Mouse (Mus musculus) MEL (cell line): Measurements from ENCODE around the gene Mon1a.
A peak's percentile ranks its signal among the peaks of the same experiment; 100 is the strongest.

ENCODE experiments used
- CTCF ChIP-seq, 3 experiments: IDR thresholded peaks in 2 of 3; conservative IDR thresholded peaks in 1 of 3; 2 replicates each; pipeline ENCODE4 v1.5.1; 2011 to 2012; ENCODE audit warnings: low read length in 3 of 3, low read depth in 2 of 3, mild to moderate bottlenecking in 2 of 3, improper control_type of control experiment in 1 of 3, inconsistent platforms in 1 of 3, mixed read lengths in 1 of 3, moderate library complexity in 1 of 3; ENCODE audit not compliant: control insufficient read depth in 1 of 3, insufficient read depth in 1 of 3, poor library complexity in 1 of 3, severe bottlenecking in 1 of 3
- E2F4 ChIP-seq: IDR thresholded peaks from 2 replicates; pipeline ENCODE4 v1.6.1; 2011; ENCODE audit warnings: low read depth, low read length, improper control_type of control experiment, borderline replicate concordance
- GATA1 ChIP-seq: IDR thresholded peaks from 2 replicates; pipeline ENCODE4 v1.6.1; 2011; ENCODE audit warnings: low read depth, low read length, improper control_type of control experiment
- MAX ChIP-seq: IDR thresholded peaks from 2 replicates; pipeline ENCODE4 v1.6.1; 2011; ENCODE audit warnings: low read length, improper control_type of control experiment
- POLR2A ChIP-seq, 2 experiments: IDR thresholded peaks; 2 replicates each; pipeline ENCODE4 v1.6.1; 2011 to 2012; ENCODE audit warnings: low read length in 2 of 2, mild to moderate bottlenecking in 2 of 2, control low read depth in 1 of 2, improper control_type of control experiment in 1 of 2, low read depth in 1 of 2, moderate library complexity in 1 of 2; ENCODE audit not compliant: control insufficient read depth in 1 of 2, insufficient read depth in 1 of 2, poor library complexity in 1 of 2
- USF1 ChIP-seq: IDR thresholded peaks from 2 replicates; pipeline ENCODE4 v1.6.1; 2014; ENCODE audit warnings: low read depth, mild to moderate bottlenecking, inconsistent platforms, low read length, improper control_type of control experiment, moderate library complexity
- USF2 ChIP-seq, 2 experiments: IDR thresholded peaks; 2 replicates each; pipeline ENCODE4 v1.6.1; 2011 to 2012; ENCODE audit warnings: improper control_type of control experiment in 2 of 2, low read length in 2 of 2, borderline replicate concordance in 1 of 2, inconsistent platforms in 1 of 2, low read depth in 1 of 2, mild to moderate bottlenecking in 1 of 2; ENCODE audit not compliant: insufficient read depth in 1 of 2

GRCm38 (mm10) chr9:107919441-107919840 lies 31.5 kb downstream of the Mon1a start:
- TF ChIP-seq USF2 (IDR thresholded peaks at IDR 0.05; ENCODE audit: borderline replicate concordance in 1 of 2, insufficient read depth in 1 of 2, low read depth in 1 of 2, low read length in 2 of 2) (no peak), CTCF (IDR thresholded peaks at IDR 0.05 in 2 of 3, conservative IDR thresholded peaks at IDR 0.05 in 1 of 3; ENCODE audit: control insufficient read depth in 1 of 3, insufficient read depth in 1 of 3, low read depth in 2 of 3, low read length in 3 of 3, poor library complexity in 1 of 3, severe bottlenecking in 1 of 3) (no peak), MAX (no peak), USF1 (no peak), POLR2A (IDR thresholded peaks at IDR 0.05; ENCODE audit: control insufficient read depth in 1 of 2, insufficient read depth in 1 of 2, low read depth in 1 of 2, low read length in 2 of 2, poor library complexity in 1 of 2) (0 out of 4 replicates have a peak, but pooled peaks of 1 of the 2 experiments have one; percentile 10), GATA1 (no peak), E2F4 (no peak)
